Mouse (Mus musculus): Measurements from ENCODE around the gene Rab3c. TPM values are rescaled to one million over a fixed set of nuclear protein-coding genes. Genes with fewer than 3 reads are reported as not detected.

The Rab3c gene
- total RNA-seq, 2 experiments from 2014 or later: not detected

- ATAC-seq (replicated peaks; ENCODE audit: poor library complexity, severe bottlenecking): no peak
These were observed 69.2 kb downstream of the Rab3c start for GRCm38 (mm10) chr13:110211526-110212075.

- no peak for ATAC-seq (replicated peaks; ENCODE audit: poor library complexity, severe bottlenecking)
These were observed 81.9 kb downstream of the Rab3c start for GRCm38 (mm10) chr13:110198906-110199305.

GRCm38 (mm10) chr13:110190039-110190438 is 90.8 kb downstream of the Rab3c start:
- peak; percentile 70 for ATAC-seq (replicated peaks; ENCODE audit: poor library complexity, severe bottlenecking)

- ATAC-seq (replicated peaks; ENCODE audit: poor library complexity, severe bottlenecking): peak; percentile 95
These were observed 95.7 kb downstream of the Rab3c start for GRCm38 (mm10) chr13:110184963-110185685.

- ATAC-seq (replicated peaks; ENCODE audit: poor library complexity, severe bottlenecking): no peak
These were observed 105.1 kb downstream of the Rab3c start for GRCm38 (mm10) chr13:110175651-110176050.

GRCm38 (mm10) chr13:110169669-110170068 is 111.1 kb downstream of the Rab3c start:
- ATAC-seq (replicated peaks; ENCODE audit: poor library complexity, severe bottlenecking): no peak

GRCm38 (mm10) chr13:110169152-110169551 is 111.6 kb downstream of the Rab3c start:
- ATAC-seq (replicated peaks; ENCODE audit: poor library complexity, severe bottlenecking): no peak

- no peak for ATAC-seq (replicated peaks; ENCODE audit: poor library complexity, severe bottlenecking)
These were observed 112.2 kb downstream of the Rab3c start for GRCm38 (mm10) chr13:110168570-110168969.

- ATAC-seq (replicated peaks; ENCODE audit: poor library complexity, severe bottlenecking): no peak
These were observed 114.0 kb downstream of the Rab3c start for GRCm38 (mm10) chr13:110166622-110167330.

- ATAC-seq (replicated peaks; ENCODE audit: poor library complexity, severe bottlenecking): no peak
These were observed 120.8 kb downstream of the Rab3c start for GRCm38 (mm10) chr13:110159980-110160379.

- ATAC-seq (replicated peaks; ENCODE audit: poor library complexity, severe bottlenecking): no peak
These were observed 121.9 kb downstream of the Rab3c start for GRCm38 (mm10) chr13:110158588-110159519.

- no peak for ATAC-seq (replicated peaks; ENCODE audit: poor library complexity, severe bottlenecking)
These were observed 135.3 kb downstream of the Rab3c start for GRCm38 (mm10) chr13:110145545-110145944.

GRCm38 (mm10) chr13:110145019-110145418 is 135.8 kb downstream of the Rab3c start:
- ATAC-seq (replicated peaks; ENCODE audit: poor library complexity, severe bottlenecking): no peak

- no peak for ATAC-seq (replicated peaks; ENCODE audit: poor library complexity, severe bottlenecking)
These were observed 141.5 kb downstream of the Rab3c start for GRCm38 (mm10) chr13:110139339-110139738.

GRCm38 (mm10) chr13:110138644-110139043 is 142.2 kb downstream of the Rab3c start:
- ATAC-seq (replicated peaks; ENCODE audit: poor library complexity, severe bottlenecking): no peak

- ATAC-seq (replicated peaks; ENCODE audit: poor library complexity, severe bottlenecking): no peak
These were observed 153.1 kb downstream of the Rab3c start for GRCm38 (mm10) chr13:110127613-110128258.

GRCm38 (mm10) chr13:110122825-110123224 is 158.0 kb downstream of the Rab3c start:
- no peak for ATAC-seq (replicated peaks; ENCODE audit: poor library complexity, severe bottlenecking)

GRCm38 (mm10) chr13:110116892-110117291 is 163.9 kb downstream of the Rab3c start:
- ATAC-seq (replicated peaks; ENCODE audit: poor library complexity, severe bottlenecking): no peak

- no peak for ATAC-seq (replicated peaks; ENCODE audit: poor library complexity, severe bottlenecking)
These were observed 164.5 kb downstream of the Rab3c start for GRCm38 (mm10) chr13:110116316-110116715.

Data from granulocyte monocyte progenitor cell, adult 5-6 weeks (primary cell).